Mouse (Mus musculus) brain, embryonic 18.5 days (tissue): ENCODE measurements around the gene Cstad.
A peak's percentile ranks its signal among the peaks of the same experiment; 100 is the strongest.

ENCODE experiments used
- DNase-seq: peaks from one replicate; pipeline ENCODE4 v3.0.0-alpha.2; 2012; ENCODE audit warnings: low read depth, low spot score

Gene Cstad

DNA sequence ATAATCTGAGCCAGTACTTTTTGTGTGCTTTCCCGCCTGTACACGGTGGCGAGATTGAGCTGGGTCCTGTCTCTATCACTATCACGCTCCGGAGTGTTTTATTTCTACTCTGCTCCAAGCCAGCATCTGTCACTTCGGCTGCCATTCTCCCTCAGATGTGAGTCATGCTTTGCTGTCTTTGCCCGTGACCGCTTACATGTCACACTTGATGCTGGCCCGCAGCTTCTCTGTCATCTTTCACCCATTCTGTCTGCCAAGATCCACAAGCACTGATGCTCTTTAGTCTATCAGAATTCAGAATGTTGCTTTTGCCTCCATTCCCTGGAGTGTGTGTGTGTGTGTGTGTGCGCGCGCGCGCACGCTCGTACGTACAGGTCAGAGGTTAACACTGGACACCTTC lies 33.5 kb downstream of the Cstad start:
- DNase-seq, result no peak

GRCm38 (mm10) chr2:30629038-30629761 lies 34.4 kb downstream of the Cstad start:
- DNase-seq, result no peak

DNA sequence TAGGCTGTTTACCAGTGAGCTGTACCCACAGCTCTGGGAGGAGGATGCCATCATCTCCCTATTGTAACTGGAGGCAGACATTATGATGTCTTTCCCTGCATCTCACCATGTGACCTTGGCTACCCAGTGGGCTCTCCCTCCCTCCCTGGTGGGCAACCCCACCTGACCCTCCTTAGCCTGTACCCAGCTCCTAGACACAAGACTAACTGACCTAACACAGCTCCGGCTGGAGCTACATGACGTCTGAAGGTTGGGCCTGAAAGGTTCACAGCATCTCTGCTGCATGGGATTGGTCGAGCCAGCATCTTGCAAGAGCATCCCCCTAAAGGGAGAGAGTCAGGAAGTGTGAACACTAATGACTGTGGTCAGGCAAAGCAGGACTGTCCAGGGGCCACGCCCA lies 35.0 kb downstream of the Cstad start:
- no peak for DNase-seq

GRCm38 (mm10) chr2:30636266-30636671 lies 41.4 kb downstream of the Cstad start:
- DNase-seq, result no peak

GRCm38 (mm10) chr2:30637991-30638390 lies 43.2 kb downstream of the Cstad start:
- DNase-seq, result no peak

- DNase-seq, result no peak
Measured at GRCm38 (mm10) chr2:30640021-30640481, 45.2 kb downstream of the Cstad start.

DNA sequence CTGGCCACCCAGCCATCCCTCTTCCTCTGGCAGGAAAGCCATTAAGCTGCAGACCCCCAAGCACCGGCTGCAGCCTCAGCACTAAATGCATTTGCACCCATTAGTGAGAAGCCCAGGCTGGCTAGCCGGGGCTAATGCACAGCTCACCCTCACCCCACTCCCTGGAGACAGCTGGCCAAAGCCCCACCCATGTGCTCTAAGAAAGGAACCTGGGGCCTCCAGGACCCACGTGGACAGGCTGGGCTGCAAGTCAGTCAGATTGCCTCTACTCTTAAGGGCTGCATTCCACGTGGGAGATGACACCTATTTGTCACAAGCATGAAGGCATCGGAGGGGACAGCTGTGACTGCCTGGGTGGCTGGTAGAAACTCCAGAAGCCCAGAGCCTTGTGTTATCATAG lies 48.0 kb downstream of the Cstad start:
- no peak for DNase-seq

DNA sequence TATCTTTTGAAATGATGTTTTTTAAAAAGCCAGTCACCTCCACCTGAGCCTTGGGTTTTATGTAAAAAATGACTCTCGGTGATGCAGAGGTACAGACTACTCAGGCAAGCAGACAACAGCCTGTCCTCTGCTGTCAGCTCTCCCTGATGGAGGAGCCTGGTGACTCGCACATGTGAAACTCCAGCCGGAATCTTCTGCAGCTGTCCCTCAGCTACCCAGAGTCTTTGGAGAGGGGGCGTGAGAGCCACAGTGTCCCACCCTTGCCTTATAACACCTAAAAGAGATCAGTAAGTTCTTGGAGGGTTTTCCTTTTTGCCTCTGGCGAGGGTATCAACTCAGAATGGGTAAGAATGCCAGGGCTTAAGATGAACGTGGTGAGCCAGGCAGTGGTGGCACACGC lies 48.6 kb downstream of the Cstad start:
- DNase-seq, result no peak

GRCm38 (mm10) chr2:30646833-30647232 lies 52.0 kb downstream of the Cstad start:
- peak; percentile 74 for DNase-seq

DNA sequence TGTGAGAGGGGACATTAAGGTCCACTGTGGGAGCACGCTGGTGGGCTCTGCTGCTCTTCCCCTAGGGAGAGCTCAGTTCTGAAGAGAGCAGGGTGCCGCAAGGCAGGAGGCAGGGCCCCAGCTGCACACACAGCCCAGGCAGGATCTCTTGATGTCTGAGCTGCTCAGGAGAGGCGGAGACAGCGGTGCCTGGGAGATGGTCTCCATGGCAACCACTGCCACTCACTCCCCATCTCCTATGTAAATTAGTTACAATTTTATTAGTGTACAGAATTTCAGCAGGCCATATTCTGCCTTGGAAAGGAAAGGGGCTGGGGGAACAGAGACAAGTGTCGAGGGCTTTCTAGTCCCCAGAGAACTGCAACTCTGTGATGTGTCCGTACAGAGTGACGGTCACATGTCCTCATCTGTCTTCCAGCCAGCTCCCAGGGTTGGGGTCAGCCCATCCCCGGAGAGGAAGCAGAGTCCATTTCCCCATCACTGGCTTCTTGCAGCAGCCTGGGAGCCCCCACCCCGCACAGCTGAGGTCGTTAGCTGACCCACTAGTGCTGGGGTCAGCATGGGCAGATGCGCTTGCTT lies 52.6 kb downstream of the Cstad start:
- DNase-seq, result peak; percentile 86

- no peak for DNase-seq
Measured at GRCm38 (mm10) chr2:30647882-30648494, 53.1 kb downstream of the Cstad start.

GRCm38 (mm10) chr2:30650249-30650648 lies 55.4 kb downstream of the Cstad start:
- no peak for DNase-seq

GRCm38 (mm10) chr2:30651831-30652230 lies 57.0 kb downstream of the Cstad start:
- DNase-seq, result no peak

DNA sequence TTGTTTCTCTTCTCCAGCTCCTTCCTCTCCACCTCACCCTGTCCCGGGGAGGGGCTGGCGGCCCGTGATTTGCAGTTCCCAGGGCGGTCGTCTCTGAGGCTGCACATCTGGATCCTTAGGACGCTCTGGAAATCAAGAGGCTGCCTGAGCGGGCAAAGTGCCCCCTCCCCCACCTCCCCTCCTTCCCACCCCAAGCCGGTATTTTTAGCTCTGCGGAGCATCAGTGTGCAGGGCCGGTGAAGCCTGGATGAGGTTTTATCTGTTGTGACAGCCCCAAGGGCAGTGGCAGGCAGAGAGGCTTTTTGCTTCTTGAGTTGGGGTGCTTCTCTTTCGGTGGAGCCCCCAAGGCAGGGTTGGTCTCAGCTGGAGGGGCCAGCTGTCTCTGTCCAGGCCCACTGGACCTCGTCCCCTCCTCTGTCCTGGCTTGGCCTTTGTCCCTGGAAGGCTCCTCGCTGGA lies 57.8 kb downstream of the Cstad start:
- no peak for DNase-seq

GRCm38 (mm10) chr2:30653046-30653445 lies 58.2 kb downstream of the Cstad start:
- no peak for DNase-seq

DNA sequence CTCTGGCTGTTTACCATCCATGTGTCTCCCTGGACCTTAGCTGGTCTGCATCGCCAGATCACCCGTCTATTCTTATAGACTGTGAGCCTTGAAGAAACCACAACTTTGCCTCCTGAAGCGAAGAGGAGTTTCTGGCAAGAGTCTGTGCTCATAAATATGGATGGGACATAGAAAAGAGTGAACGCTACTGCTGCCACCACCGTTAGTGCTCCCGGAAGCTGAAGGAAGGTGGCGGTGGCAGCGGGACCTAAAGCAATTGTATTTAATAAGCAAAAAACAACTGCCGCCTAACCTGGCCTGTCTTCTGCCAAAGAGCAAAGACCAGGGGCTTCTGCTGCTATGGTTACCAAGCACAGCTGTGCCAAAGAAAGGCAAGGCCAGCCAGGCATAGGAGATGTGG lies 59.3 kb downstream of the Cstad start:
- no peak for DNase-seq

DNA sequence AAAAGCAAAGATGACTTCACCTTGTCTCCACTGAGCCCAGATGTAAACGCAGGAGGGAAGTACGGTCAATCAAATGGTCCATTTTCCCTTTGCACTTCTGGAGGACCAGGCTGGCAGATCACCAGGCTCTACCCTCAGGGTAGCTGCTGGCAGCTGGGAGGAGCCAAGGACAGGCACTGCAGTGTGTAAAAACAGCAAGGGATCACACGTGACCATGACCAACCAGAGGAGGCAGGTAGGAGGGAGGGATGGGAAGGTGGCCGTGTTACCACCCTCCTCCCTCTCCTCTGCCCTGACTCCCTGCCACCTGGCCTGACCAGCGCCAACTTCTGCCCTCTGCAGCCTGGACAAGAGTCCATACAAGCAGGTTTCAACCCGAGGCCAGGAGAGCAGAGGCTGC lies 59.7 kb downstream of the Cstad start:
- DNase-seq, result no peak

GRCm38 (mm10) chr2:30655746-30656145 lies 60.9 kb downstream of the Cstad start:
- no peak for DNase-seq

- no peak for DNase-seq
Measured at GRCm38 (mm10) chr2:30656711-30657555, 62.1 kb downstream of the Cstad start.

DNA sequence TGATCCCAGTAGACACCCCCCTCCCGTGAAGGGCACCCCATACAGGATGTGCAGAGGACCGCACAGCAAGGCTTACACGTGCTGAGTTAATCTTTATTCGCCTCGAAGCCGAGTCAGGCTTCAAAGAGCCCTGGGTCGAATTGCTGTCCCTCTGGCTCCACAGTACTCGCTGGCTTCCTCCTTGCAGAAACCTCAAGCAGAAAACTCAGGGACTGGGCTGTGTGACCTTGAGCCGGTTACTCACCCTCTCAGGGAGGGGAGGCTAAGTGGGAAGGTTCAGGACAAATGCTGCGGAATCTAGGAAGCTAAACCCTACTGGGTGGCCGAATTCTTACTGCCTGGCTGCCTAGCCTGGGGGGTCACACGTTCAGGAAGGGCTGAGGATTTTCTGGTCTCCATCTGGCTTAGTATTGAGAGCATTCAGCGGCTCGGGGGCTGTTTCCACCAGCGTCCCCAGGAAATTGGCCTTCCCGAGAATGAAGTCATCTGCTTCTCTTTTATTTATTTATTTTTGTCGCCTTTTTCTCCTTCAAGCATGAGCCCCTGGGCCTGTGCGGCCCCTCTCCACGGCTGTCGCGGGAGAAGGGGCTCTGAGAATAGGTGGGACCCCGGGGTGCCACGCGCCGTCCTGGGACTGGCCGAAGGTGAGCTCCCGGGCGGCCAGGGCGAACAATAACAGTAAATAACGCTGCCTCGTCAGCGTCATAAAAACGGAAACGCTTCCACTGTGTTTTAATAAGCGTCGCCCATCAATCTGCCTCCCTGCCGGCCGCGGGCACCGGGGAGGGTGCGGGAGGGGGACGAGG lies 63.0 kb downstream of the Cstad start:
- no peak for DNase-seq

DNA sequence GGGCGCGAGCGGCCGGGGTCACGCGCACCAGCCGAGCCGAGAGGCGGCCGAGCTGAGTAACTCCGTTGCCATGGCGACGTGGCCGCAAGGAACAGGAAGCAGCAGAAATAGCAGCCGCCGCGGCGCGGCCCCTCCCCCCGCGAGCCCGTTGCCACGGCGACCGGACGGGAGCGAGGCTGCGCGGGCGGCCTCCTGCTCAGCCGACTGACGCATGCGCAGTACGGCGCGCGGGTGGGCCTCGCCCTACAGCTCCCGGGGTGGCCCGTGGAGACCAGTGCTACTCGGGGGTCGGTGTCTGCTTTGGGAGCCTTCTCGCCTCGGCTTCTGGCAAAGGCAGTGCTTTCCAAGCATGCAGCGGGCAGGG lies 63.6 kb downstream of the Cstad start:
- peak; percentile 96 for DNase-seq
